Mouse (Mus musculus) heart, embryonic 15.5 days (tissue): ENCODE results near the gene Tlr12. TPM values are rescaled to one million over a fixed set of nuclear protein-coding genes. Genes with fewer than 3 reads are reported as not detected.

Experiments
- ATAC-seq: fragments of 200-750 bp; cut with Nextera tagmentation; replicated peaks from 2 replicates; pipeline ENCODE4 v1.8.0; 2017; ENCODE audit warnings: low read depth, moderate TSS enrichment; ENCODE audit not compliant: insufficient number of reproducible peaks, insufficient read depth, low FRiP score
- H3K27ac ChIP-seq: fragments of 300-500 bp; sonication (generic); 2 replicates; pipeline ENCODE4 v1.5.1; 2015; ENCODE audit warnings: mild to moderate bottlenecking, inconsistent platforms
- H3K27me3 ChIP-seq: fragments of 300-500 bp; sonication (generic); 2 replicates; pipeline ENCODE4 v1.6.1; 2015; ENCODE audit warnings: inconsistent platforms
- H3K36me3 ChIP-seq: fragments of 300-500 bp; sonication (generic); 2 replicates; pipeline ENCODE4 v1.6.1; 2015; ENCODE audit warnings: mild to moderate bottlenecking, inconsistent platforms
- H3K4me1 ChIP-seq: fragments of 300-500 bp; sonication (generic); replicated peaks from 2 replicates; pipeline ENCODE4 v1.6.1; 2015; ENCODE audit warnings: inconsistent platforms
- H3K4me2 ChIP-seq: fragments of 300-500 bp; sonication (generic); 2 replicates; pipeline ENCODE4 v1.6.1; 2015; ENCODE audit warnings: inconsistent platforms, mild to moderate bottlenecking, moderate library complexity
- H3K4me3 ChIP-seq: fragments of 300-500 bp; sonication (generic); 2 replicates; pipeline ENCODE4 v1.5.1; 2015; ENCODE audit warnings: mild to moderate bottlenecking, inconsistent platforms
- H3K9ac ChIP-seq: fragments of 300-500 bp; sonication (generic); 2 replicates; pipeline ENCODE4 v1.6.1; 2015; ENCODE audit warnings: mild to moderate bottlenecking, inconsistent platforms
- H3K9me3 ChIP-seq: fragments of 300-500 bp; sonication (generic); replicated peaks from 2 replicates; pipeline ENCODE4 v1.6.1; 2016; ENCODE audit warnings: inconsistent platforms
- WGBS: fragments of 180-500 bp; shearing (Covaris S2); methylation state at CpG from one replicate; pipeline ENCODE4 v1.1.7; 2015; ENCODE audit warnings: mixed read lengths; 5-methylcytosine and 5-hydroxymethylcytosine counted together
- polyA plus RNA-seq: library from polyadenylated mRNA; unstranded; fragments of >200 nt; fragmentation: Nextera tagmentation; extraction: Ambion mirVana; gene quantifications from 2 replicates; pipeline ENCODE4 v1.2.1, GENCODE M21; 2015

The Tlr12 gene
- polyA plus RNA-seq, 1 experiment from 2014 or later = 0.15 TPM

DNA sequence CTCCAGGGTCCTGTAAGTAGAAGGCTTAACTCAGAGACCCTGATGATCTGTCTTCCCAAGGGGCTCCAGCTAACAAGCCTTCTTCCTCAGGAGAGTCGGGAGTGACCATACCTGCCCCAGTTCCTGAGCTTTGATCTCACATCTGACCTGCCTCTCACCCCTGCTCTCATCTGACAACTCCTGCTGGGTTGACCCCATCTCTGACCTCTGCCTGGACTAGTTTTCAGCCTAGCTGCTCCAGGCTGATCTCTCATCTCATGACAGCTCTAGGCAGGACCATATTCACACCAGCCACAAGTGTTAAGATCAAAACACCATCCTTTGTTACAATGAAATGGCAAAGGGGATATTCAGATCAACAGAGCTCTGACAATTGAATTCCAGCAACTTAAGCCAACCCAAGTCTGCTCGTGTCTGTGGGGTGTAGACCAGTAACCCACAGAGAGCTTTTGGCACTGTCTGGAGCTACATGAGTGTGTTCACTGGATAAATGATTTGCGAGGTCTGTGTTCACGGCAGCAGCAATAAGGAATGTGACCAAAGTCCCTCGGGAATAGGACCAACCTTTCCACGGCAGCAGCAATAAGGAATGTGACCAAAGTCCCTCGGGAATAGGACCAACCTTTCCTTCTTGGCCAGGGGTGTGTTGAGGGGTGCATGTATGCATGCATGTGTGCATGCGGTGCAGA is 30.3 kb upstream of the Tlr12 start:
- H3K9me3 ChIP-seq = no peaks in the 10 kb centered on the region
- H3K4me3 ChIP-seq = no peak overlapping the region
- ATAC-seq = no peak
- no peak overlapping the region for H3K4me2 ChIP-seq
- peaks cover 6% of the 10 kb centered on the region for H3K4me1 ChIP-seq
- no peaks in the 10 kb centered on the region for H3K27me3 ChIP-seq
- H3K36me3 ChIP-seq = no peaks in the 10 kb centered on the region
- WGBS = 56% methylated on average over 8 of the region's 8 CpGs
- H3K9ac ChIP-seq = no peak overlapping the region
- H3K27ac ChIP-seq = no peak overlapping the region

- H3K4me3 ChIP-seq = no peak overlapping the region
- no peak overlapping the region for H3K4me2 ChIP-seq
- no peaks in the 10 kb centered on the region for H3K36me3 ChIP-seq
- no peak overlapping the region for H3K9ac ChIP-seq
- H3K27ac ChIP-seq = no peak overlapping the region
- 9% methylated on average over 7 of the region's 7 CpGs for WGBS
- no peaks in the 10 kb centered on the region for H3K27me3 ChIP-seq
- H3K9me3 ChIP-seq = no peaks in the 10 kb centered on the region
- peaks cover 14% of the 10 kb centered on the region for H3K4me1 ChIP-seq
- no peak for ATAC-seq
Observed at GRCm38 (mm10) chr4:128646762-128647161, 28.3 kb upstream of the Tlr12 start.

DNA sequence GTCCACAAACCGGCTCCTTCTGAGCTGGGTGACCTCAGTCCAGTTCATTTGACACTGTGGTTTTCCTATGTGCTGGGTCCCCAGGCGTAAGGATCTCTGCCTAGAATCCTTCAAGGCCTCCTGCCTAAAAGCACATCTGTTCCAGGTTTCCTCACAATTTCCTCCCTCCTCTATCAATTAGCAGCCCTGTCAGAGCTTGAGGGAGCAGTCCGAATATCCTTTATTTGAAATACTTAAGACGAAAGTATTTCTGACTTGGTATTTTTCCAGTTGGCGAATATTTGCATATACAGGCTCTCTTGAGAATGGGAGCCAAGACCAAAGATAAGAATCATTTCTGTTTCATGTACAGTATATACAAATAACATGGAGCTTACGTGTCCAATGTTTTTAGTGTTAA is 27.5 kb upstream of the Tlr12 start:
- H3K4me1 ChIP-seq = peaks cover 17% of the 10 kb centered on the region
- H3K4me2 ChIP-seq = no peak overlapping the region
- no peaks in the 10 kb centered on the region for H3K36me3 ChIP-seq
- H3K9ac ChIP-seq = no peak overlapping the region
- no peak overlapping the region for H3K27ac ChIP-seq
- H3K27me3 ChIP-seq = no peaks in the 10 kb centered on the region
- 60% methylated on average over 6 of the region's 6 CpGs for WGBS
- no peak for ATAC-seq
- H3K4me3 ChIP-seq = no peak overlapping the region
- no peaks in the 10 kb centered on the region for H3K9me3 ChIP-seq

DNA sequence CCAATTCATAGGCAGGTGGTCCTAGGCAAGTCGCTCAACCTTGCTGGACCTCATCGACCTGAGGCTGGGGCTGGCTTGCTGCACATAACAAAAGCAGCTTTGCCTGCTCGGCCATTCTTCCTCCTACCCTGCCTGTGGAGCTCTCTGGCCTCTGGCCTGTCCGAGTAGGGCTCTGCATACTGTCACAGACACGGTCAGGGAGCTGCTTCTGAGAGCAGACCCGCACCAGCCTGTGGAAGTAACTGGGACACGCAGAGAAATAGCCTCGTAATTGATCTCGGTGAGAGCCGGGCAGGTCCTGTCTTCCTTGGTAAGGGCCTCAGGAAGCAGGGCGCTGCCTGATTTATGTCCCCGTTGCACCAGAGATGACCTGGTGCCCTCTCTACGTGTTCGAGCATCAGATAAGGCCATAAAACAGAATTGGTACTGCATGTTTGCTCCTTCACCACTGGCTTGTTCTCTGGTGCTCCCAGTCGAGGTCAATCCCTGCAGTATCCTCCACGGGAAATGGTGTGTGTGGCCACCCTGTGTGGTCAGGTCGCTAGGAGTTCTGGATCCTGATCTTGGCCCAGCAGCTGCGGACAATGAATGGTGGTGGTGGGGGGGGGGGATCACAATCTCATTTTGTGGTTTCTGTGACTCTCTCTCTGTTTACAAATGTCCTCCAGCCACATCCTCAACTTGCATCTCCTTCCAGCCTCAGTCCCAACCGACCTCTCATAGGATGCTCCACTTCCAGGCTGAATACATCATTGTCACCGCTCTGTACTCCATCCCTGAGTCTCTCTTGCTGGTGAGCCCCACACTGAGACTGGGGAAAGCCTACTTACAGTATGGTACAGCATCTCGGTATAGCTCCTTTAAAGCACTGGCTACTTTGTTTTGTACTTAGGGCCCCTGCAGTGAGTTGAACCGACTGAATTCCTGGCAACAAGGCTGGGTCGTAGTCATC is 23.6 kb upstream of the Tlr12 start:
- Histone ChIP-seq H3K4me1 (peaks cover 20% of the 10 kb centered on the region), H3K4me2 (no peak overlapping the region), H3K27me3 (no peaks in the 10 kb centered on the region), H3K9me3 (no peaks in the 10 kb centered on the region), H3K9ac (no peak overlapping the region), H3K36me3 (no peaks in the 10 kb centered on the region), H3K27ac (no peak overlapping the region), H3K4me3 (no peak overlapping the region)
- ATAC-seq = no peak
- 36% methylated on average over 23 of the region's 23 CpGs for WGBS

- no peak overlapping the region for H3K4me3 ChIP-seq
- H3K27ac ChIP-seq = 0 out of 2 replicates have a peak overlapping the region, but pooled peaks have one; percentile 37
- WGBS = 83% methylated on average over 18 of the region's 18 CpGs
- peaks cover 15% of the 10 kb centered on the region for H3K4me1 ChIP-seq
- H3K27me3 ChIP-seq = no peaks in the 10 kb centered on the region
- H3K9ac ChIP-seq = no peak overlapping the region
- no peak overlapping the region for H3K4me2 ChIP-seq
- ATAC-seq = no peak
- no peaks in the 10 kb centered on the region for H3K36me3 ChIP-seq
- H3K9me3 ChIP-seq = no peaks in the 10 kb centered on the region
Observed at GRCm38 (mm10) chr4:128638265-128638923, 20.0 kb upstream of the Tlr12 start.

- no peak overlapping the region for H3K9ac ChIP-seq
- H3K4me2 ChIP-seq = no peak overlapping the region
- peaks cover 9% of the 10 kb centered on the region for H3K4me1 ChIP-seq
- peak; percentile 22; the same call in 1 of the 2 replicates for ATAC-seq
- 0 out of 2 replicates have a peak overlapping the region, but pooled peaks have one; percentile 37 for H3K27ac ChIP-seq
- 41% methylated on average over 11 of the region's 11 CpGs for WGBS
- no peaks in the 10 kb centered on the region for H3K9me3 ChIP-seq
- no peak overlapping the region for H3K4me3 ChIP-seq
- no peaks in the 10 kb centered on the region for H3K36me3 ChIP-seq
- no peaks in the 10 kb centered on the region for H3K27me3 ChIP-seq
Observed at GRCm38 (mm10) chr4:128637250-128637649, 18.8 kb upstream of the Tlr12 start.

DNA sequence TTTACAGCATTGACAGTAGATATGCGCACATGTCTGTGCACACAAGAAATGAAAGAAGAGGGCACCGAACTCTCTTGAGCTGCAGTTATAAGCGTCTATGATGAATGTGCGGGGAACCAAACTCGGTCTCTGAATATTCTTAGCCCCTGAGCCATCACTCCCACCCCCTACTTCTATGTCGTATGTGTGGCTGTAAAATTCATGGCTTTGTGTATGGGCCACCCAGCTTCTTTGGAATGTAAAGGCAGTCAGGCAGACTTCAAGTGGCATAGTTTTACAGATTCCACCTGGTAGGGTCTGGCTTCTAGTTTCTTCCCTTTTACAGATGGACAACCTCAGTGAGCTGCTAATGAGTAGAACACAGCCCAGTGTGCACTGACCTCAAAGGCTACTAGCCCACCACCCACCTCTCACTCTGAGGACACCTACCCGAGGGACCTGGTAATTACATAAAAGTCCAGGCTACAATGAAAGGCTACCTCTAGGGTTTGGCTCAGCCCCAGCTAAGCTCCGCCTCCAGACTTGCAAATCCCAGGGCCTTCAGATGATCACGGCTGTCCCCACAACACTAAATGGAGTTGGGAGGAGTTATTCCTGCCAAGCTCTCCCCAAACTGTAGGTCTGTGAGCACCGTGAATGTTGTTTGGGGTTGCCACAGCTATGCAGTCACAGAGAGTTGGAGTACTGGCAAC is 17.6 kb upstream of the Tlr12 start:
- Histone ChIP-seq H3K4me3 (no peak overlapping the region), H3K27me3 (no peaks in the 10 kb centered on the region), H3K4me2 (no peak overlapping the region), H3K9me3 (no peaks in the 10 kb centered on the region), H3K4me1 (peaks cover 4% of the 10 kb centered on the region; the same call in 1 of the 2 replicates), H3K27ac (no peak overlapping the region), H3K36me3 (no peaks in the 10 kb centered on the region), H3K9ac (no peak overlapping the region)
- WGBS = 56% methylated on average over 10 of the region's 10 CpGs
- no peak for ATAC-seq

DNA sequence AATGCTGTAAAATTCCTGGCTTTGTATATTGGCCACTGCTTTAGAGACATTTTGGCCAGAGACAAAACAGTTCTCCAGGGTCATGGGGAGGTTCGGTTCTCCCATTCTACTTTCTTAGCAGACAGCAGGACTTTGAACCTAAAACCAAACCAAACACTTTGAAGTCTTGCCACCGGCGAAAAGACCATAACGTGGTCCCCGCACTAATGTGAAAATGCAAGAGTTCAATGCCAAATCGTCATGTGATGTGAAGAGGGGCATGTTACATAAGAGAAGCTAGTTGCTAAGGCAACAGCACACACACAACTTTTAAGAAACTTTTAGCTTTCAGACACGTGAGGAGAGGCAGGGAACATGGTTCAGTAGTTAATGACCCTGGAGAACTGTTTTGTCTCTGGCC is 17.0 kb upstream of the Tlr12 start:
- ATAC-seq = no peak
- Histone ChIP-seq H3K9me3 (no peaks in the 10 kb centered on the region), H3K36me3 (no peaks in the 10 kb centered on the region), H3K27ac (no peak overlapping the region), H3K9ac (no peak overlapping the region), H3K4me3 (no peak overlapping the region), H3K4me2 (no peak overlapping the region), H3K4me1 (peaks cover 4% of the 10 kb centered on the region; the same call in 1 of the 2 replicates), H3K27me3 (no peaks in the 10 kb centered on the region)
- WGBS = 81% methylated on average over 7 of the region's 7 CpGs

GRCm38 (mm10) chr4:128621109-128621508 is 2.7 kb upstream of the Tlr12 start:
- no peak overlapping the region for H3K9ac ChIP-seq
- ATAC-seq = no peak
- WGBS = 81% methylated on average over 8 of the region's 8 CpGs
- H3K4me3 ChIP-seq = no peak overlapping the region
- H3K4me2 ChIP-seq = no peak overlapping the region
- H3K27me3 ChIP-seq = peaks cover 23% of the 10 kb centered on the region
- H3K27ac ChIP-seq = no peak overlapping the region
- no peaks in the 10 kb centered on the region for H3K36me3 ChIP-seq
- H3K9me3 ChIP-seq = no peaks in the 10 kb centered on the region
- peaks cover 10% of the 10 kb centered on the region for H3K4me1 ChIP-seq

GRCm38 (mm10) chr4:128620572-128620971 is 2.2 kb upstream of the Tlr12 start:
- Histone ChIP-seq H3K4me1 (peaks cover 10% of the 10 kb centered on the region), H3K36me3 (no peaks in the 10 kb centered on the region), H3K4me2 (no peak overlapping the region), H3K27ac (no peak overlapping the region), H3K9me3 (no peaks in the 10 kb centered on the region), H3K27me3 (peaks cover 24% of the 10 kb centered on the region), H3K4me3 (no peak overlapping the region), H3K9ac (no peak overlapping the region)
- no peak for ATAC-seq
- 75% methylated on average over 6 of the region's 6 CpGs for whole genome bisulfite sequencing

- no peak for ATAC-seq
- no peak overlapping the region for H3K4me2 ChIP-seq
- no peak overlapping the region for H3K9ac ChIP-seq
- H3K4me1 ChIP-seq = peaks cover 10% of the 10 kb centered on the region
- H3K9me3 ChIP-seq = no peaks in the 10 kb centered on the region
- H3K27ac ChIP-seq = no peak overlapping the region
- H3K27me3 ChIP-seq = peaks cover 29% of the 10 kb centered on the region
- H3K36me3 ChIP-seq = no peaks in the 10 kb centered on the region
- WGBS = 57% methylated on average over 2 of the region's 2 CpGs
- H3K4me3 ChIP-seq = no peak overlapping the region
Observed at GRCm38 (mm10) chr4:128618963-128619362, 544 bp upstream of the Tlr12 start.
